Mouse (Mus musculus) thymus, postnatal 25 days (tissue): ENCODE data around the gene Sfrp5.

ENCODE experiments used
- DNase-seq: peaks from one replicate; pipeline ENCODE4 v3.0.0; 2022

Gene Sfrp5

GRCm38 (mm10) chr19:42196378-42196777 lies 5.7 kb downstream of the Sfrp5 start:
- DNase-seq: no peak

- no peak for DNase-seq
Measured at GRCm38 (mm10) chr19:42193311-42193710, 8.7 kb downstream of the Sfrp5 start.

GRCm38 (mm10) chr19:42190494-42190893 lies 11.6 kb downstream of the Sfrp5 start:
- DNase-seq: peak; percentile 41

GRCm38 (mm10) chr19:42189735-42190134 lies 12.3 kb downstream of the Sfrp5 start:
- DNase-seq: no peak

- no peak for DNase-seq
Measured at GRCm38 (mm10) chr19:42182673-42183072, 19.4 kb downstream of the Sfrp5 start.

- DNase-seq: no peak
Measured at GRCm38 (mm10) chr19:42179356-42179755, 22.7 kb downstream of the Sfrp5 start.

- DNase-seq: no peak
Measured at GRCm38 (mm10) chr19:42177461-42177860, 24.6 kb downstream of the Sfrp5 start.

GRCm38 (mm10) chr19:42176841-42177240 lies 25.2 kb downstream of the Sfrp5 start:
- DNase-seq: no peak

GRCm38 (mm10) chr19:42170025-42170969 lies 31.8 kb downstream of the Sfrp5 start:
- peak; percentile 96 for DNase-seq

- DNase-seq: no peak
Measured at GRCm38 (mm10) chr19:42169322-42169975, 32.6 kb downstream of the Sfrp5 start.

GRCm38 (mm10) chr19:42167489-42167888 lies 34.6 kb downstream of the Sfrp5 start:
- no peak for DNase-seq

GRCm38 (mm10) chr19:42166766-42167165 lies 35.3 kb downstream of the Sfrp5 start:
- DNase-seq: no peak

GRCm38 (mm10) chr19:42166130-42166529 lies 35.9 kb downstream of the Sfrp5 start:
- peak; percentile 86 for DNase-seq

- no peak for DNase-seq
Measured at GRCm38 (mm10) chr19:42164188-42164587, 37.9 kb downstream of the Sfrp5 start.

GRCm38 (mm10) chr19:42163764-42164163 lies 38.3 kb downstream of the Sfrp5 start, which contains the start of gene Zfyve27:
TSS of gene Zfyve27 (plus strand) at chr19:42163951.
- no peak for DNase-seq

GRCm38 (mm10) chr19:42158246-42159017 lies 43.6 kb downstream of the Sfrp5 start:
- DNase-seq: no peak

- peak; percentile 20 for DNase-seq
Measured at GRCm38 (mm10) chr19:42157493-42158237, 44.4 kb downstream of the Sfrp5 start.

- peak; percentile 72 for DNase-seq
Measured at GRCm38 (mm10) chr19:42151990-42152389, 50.1 kb downstream of the Sfrp5 start.

- no peak for DNase-seq
Measured at GRCm38 (mm10) chr19:42148569-42148860, 53.5 kb downstream of the Sfrp5 start.
